In the genomic region with DNA sequence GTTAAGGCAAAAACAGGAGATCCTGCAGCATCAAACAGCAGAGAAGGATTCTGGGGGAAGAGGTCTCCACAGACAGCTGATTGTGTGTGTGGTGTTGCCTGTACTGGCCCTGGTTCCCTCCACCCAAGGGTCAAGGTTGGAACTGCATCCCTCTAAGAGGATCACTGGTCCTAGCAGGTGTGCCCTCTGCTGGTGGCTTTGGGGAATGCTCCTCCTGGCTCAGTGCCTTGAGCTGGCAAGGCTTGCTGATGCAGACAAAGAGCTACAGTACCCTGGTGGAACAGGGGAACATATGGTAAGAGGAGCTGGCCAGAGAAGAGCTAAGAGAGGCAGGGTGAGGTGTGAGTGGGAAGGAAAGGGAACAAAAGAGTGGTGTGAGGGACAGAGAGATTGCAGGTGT, we compare ENCODE assay signal across 9 mouse cellular contexts. TPM values are rescaled to one million over a fixed set of nuclear protein-coding genes. Genes with fewer than 3 reads are reported as not detected.
DNase-seq lines count a peak whose midpoint lies in the region; ATAC-seq lines count a peak whose summit lies in the region.
"Had no signal": no experiment of that assay in that cellular context is flagged by ENCODE, and none has a peak within 500 bp of the region (broad histone marks: within the 10 kb centered on the region; RNA-seq: fewer than 3 reads in every experiment).

No protein-coding gene starts in this region.

- no peak overlapping the region for H3K4me2 ChIP-seq in heart, embryonic 14.5 days (ENCODE audit: low read length)
- H3K4me2 ChIP-seq in liver, embryonic 11.5 days: no peak overlapping the region
- H3K4me2 ChIP-seq in stomach, embryonic 15.5 days: no peak overlapping the region

- H3K36me3 ChIP-seq in heart, embryonic 14.5 days (ENCODE audit: control insufficient read depth, insufficient read depth, low read length): peaks cover 8% of the 10 kb centered on the region; the same call in 1 of the 2 replicates
- no peaks in the 10 kb centered on the region for H3K36me3 ChIP-seq in liver, embryonic 11.5 days (ENCODE audit: control insufficient read depth, insufficient read depth, low read length)
- no peaks in the 10 kb centered on the region for H3K36me3 ChIP-seq in stomach, embryonic 15.5 days

- H3K9ac ChIP-seq in heart, embryonic 14.5 days (ENCODE audit: low read length): no peak overlapping the region
- no peak overlapping the region for H3K9ac ChIP-seq in liver, embryonic 11.5 days (ENCODE audit: low read depth, low read length)
- no peak overlapping the region for H3K9ac ChIP-seq in stomach, embryonic 15.5 days

- no peak overlapping the region for H3K4me3 ChIP-seq in heart, embryonic 14.5 days (ENCODE audit: control insufficient read depth in 1 of 2, insufficient read depth in 1 of 2, low read depth in 1 of 2, low read length in 2 of 2)
- H3K4me3 ChIP-seq in liver, embryonic 11.5 days (ENCODE audit: low read depth, low read length): no peak overlapping the region
- H3K4me3 ChIP-seq in stomach, embryonic 15.5 days (replicated peaks): no peak overlapping the region
- H3K4me3 ChIP-seq: erythroblast, embryonic 14.5 days had no signal

- H3K9me3 ChIP-seq in heart, embryonic 14.5 days (ENCODE audit: control insufficient read depth, low read length): no peaks in the 10 kb centered on the region
- no peaks in the 10 kb centered on the region for H3K9me3 ChIP-seq in liver, embryonic 11.5 days (ENCODE audit: control insufficient read depth, low read length)
- H3K9me3 ChIP-seq in stomach, embryonic 15.5 days: no peaks in the 10 kb centered on the region

- peaks cover 3 to 4% of the 10 kb centered on the region in 2 experiments; a peak in 3 of 4 replicates for H3K4me1 ChIP-seq in heart, embryonic 14.5 days (ENCODE audit: control insufficient read depth in 2 of 2, insufficient read depth in 2 of 2, low read length in 2 of 2)
- peaks cover 7% of the 10 kb centered on the region; the same call in 1 of the 2 replicates for H3K4me1 ChIP-seq in liver, embryonic 11.5 days (replicated peaks; ENCODE audit: control insufficient read depth, insufficient read depth, low read length)
- no peaks in the 10 kb centered on the region for H3K4me1 ChIP-seq in stomach, embryonic 15.5 days

- ATAC-seq in heart, embryonic 14.5 days (ENCODE audit: insufficient number of reproducible peaks, insufficient read depth, low FRiP score, low read depth): peak; percentile 61
- peak; percentile 76 for ATAC-seq in liver, embryonic 11.5 days (replicated peaks; ENCODE audit: low FRiP score)
- peak; percentile 75 for ATAC-seq in stomach, embryonic 15.5 days (ENCODE audit: insufficient read depth, low FRiP score, low read depth)

- peak; percentile 90 for DNase-seq in CD4-positive, CD25-positive, alpha-beta regulatory T cell, adult 2 months (ENCODE audit: low read depth, low spot score)
- DNase-seq in brain, embryonic 18.5 days (ENCODE audit: low read depth, low spot score): peak; percentile 62
- peak; percentile 96 for DNase-seq in fibroblast of lung, adult 2 months (ENCODE audit: low read depth)
- peak; percentile 95 for DNase-seq in kidney, postnatal 10 days
- DNase-seq in liver, embryonic 11.5 days (ENCODE audit: low spot score): peak; percentile 85
- peak; percentile 97 for DNase-seq in neural tube, embryonic 10.5 days (ENCODE audit: extremely low spot score, low spot score)

- H3K27me3 ChIP-seq in heart, embryonic 14.5 days (ENCODE audit: control insufficient read depth, insufficient read depth, low read length): peaks cover 9% of the 10 kb centered on the region; the same call in 1 of the 2 replicates
- H3K27me3 ChIP-seq in liver, embryonic 11.5 days (replicated peaks; ENCODE audit: control insufficient read depth, insufficient read depth, low read length): peaks cover 7% of the 10 kb centered on the region
- H3K27me3 ChIP-seq in stomach, embryonic 15.5 days (replicated peaks): peaks cover 1% of the 10 kb centered on the region; the same call in 1 of the 2 replicates

- H3K27ac ChIP-seq in heart, embryonic 14.5 days (replicated peaks in 1 of 2; ENCODE audit: control insufficient read depth in 1 of 2, insufficient read depth in 1 of 2, low read depth in 2 of 2, low read length in 2 of 2): no peak overlapping the region
- H3K27ac ChIP-seq in liver, embryonic 11.5 days (ENCODE audit: low read depth, low read length): no peak overlapping the region
- H3K27ac ChIP-seq in stomach, embryonic 15.5 days: no peak overlapping the region

RNA-seq across cellular contexts. Expression of a gene that starts 6.2 kb away (rescaled TPM):
- 0.28 TPM in 1 of 2 replicates, not detected in the other for polyA plus RNA-seq in heart, embryonic 14.5 days (2014; fragmentation: Nextera tagmentation; extraction: Ambion mirVana)
- polyA plus RNA-seq in liver, embryonic 11.5 days (2014; fragmentation: Nextera tagmentation; extraction: Ambion mirVana): not detected in 2 replicates
- polyA plus RNA-seq in stomach, embryonic 15.5 days (2015; fragmentation: Nextera tagmentation; extraction: Ambion mirVana): 0.09 TPM in 1 of 2 replicates, not detected in the other
- polyA plus RNA-seq: erythroblast, embryonic 14.5 days had no signal

RNA-seq across cellular contexts. Expression of a gene that starts 11.2 kb away (rescaled TPM):
- 14.4 and 17.1 TPM in 2 replicates for polyA plus RNA-seq in heart, embryonic 14.5 days (2014; fragmentation: Nextera tagmentation; extraction: Ambion mirVana)
- polyA plus RNA-seq in liver, embryonic 11.5 days (2014; fragmentation: Nextera tagmentation; extraction: Ambion mirVana): 13.5 and 13.9 TPM in 2 replicates
- polyA plus RNA-seq in stomach, embryonic 15.5 days (2015; fragmentation: Nextera tagmentation; extraction: Ambion mirVana): 12.5 and 14.0 TPM in 2 replicates

RNA-seq across cellular contexts. Expression of a gene that starts 34.4 kb away (rescaled TPM):
- 6.4 and 6.6 TPM in 2 replicates for polyA plus RNA-seq in heart, embryonic 14.5 days (2014; fragmentation: Nextera tagmentation; extraction: Ambion mirVana)
- polyA plus RNA-seq in liver, embryonic 11.5 days (2014; fragmentation: Nextera tagmentation; extraction: Ambion mirVana): 9.9 and 10.6 TPM in 2 replicates
- polyA plus RNA-seq in stomach, embryonic 15.5 days (2015; fragmentation: Nextera tagmentation; extraction: Ambion mirVana): 7.4 and 7.5 TPM in 2 replicates
